Mouse (Mus musculus) neural tube, embryonic 11.5 days (tissue): ENCODE data around the gene Duxbl2. TPM values are rescaled to one million over a fixed set of nuclear protein-coding genes. Genes with fewer than 3 reads are reported as not detected.
"Not testable (repeated sequence)": the region's sequence is repeated elsewhere in the genome, so short reads cannot be mapped to it uniquely, and the experiment has no call there.

ENCODE experiments used
- ATAC-seq: fragments of 200-750 bp; cut with Nextera tagmentation; 2 replicates; pipeline ENCODE4 v1.8.0; 2017; ENCODE audit warnings: moderate number of reproducible peaks, mild to moderate bottlenecking, moderate TSS enrichment, moderate library complexity; ENCODE audit not compliant: insufficient read depth, low FRiP score, low TSS enrichment
- DNase-seq: peaks from one replicate; pipeline ENCODE4 v3.0.0-alpha.2; 2015; ENCODE audit warnings: low spot score
- H3K27ac ChIP-seq: fragments of 300-500 bp; sonication (generic); 2 replicates; pipeline ENCODE4 v1.5.1; 2014; ENCODE audit warnings: low read depth, mild to moderate bottlenecking, low read length
- H3K27me3 ChIP-seq: fragments of 300-500 bp; sonication (generic); 2 replicates; pipeline ENCODE4 v1.6.1; 2014; ENCODE audit warnings: mild to moderate bottlenecking, low read length, mixed read lengths; ENCODE audit not compliant: control insufficient read depth, insufficient read depth
- H3K36me3 ChIP-seq: fragments of 300-500 bp; sonication (generic); 2 replicates; pipeline ENCODE4 v1.6.1; 2014; ENCODE audit warnings: mild to moderate bottlenecking, low read length, moderate library complexity, mixed read lengths; ENCODE audit not compliant: control insufficient read depth, insufficient read depth
- H3K4me1 ChIP-seq: fragments of 300-500 bp; sonication (generic); 2 replicates; pipeline ENCODE4 v1.6.1; 2014; ENCODE audit warnings: low read length, mixed read lengths; ENCODE audit not compliant: control insufficient read depth, insufficient read depth
- H3K4me2 ChIP-seq: fragments of 300-500 bp; sonication (generic); 2 replicates; pipeline ENCODE4 v1.6.1; 2014; ENCODE audit warnings: low read depth, mild to moderate bottlenecking, moderate library complexity
- H3K4me3 ChIP-seq: fragments of 300-500 bp; sonication (generic); 2 replicates; pipeline ENCODE4 v1.5.1; 2014; ENCODE audit warnings: low read depth, low read length
- H3K9ac ChIP-seq: fragments of 300-500 bp; sonication (generic); 2 replicates; pipeline ENCODE4 v1.6.1; 2014; ENCODE audit warnings: mild to moderate bottlenecking, low read length
- H3K9me3 ChIP-seq: fragments of 300-500 bp; sonication (generic); 2 replicates; pipeline ENCODE4 v1.6.1; 2016; ENCODE audit warnings: low read length; ENCODE audit not compliant: control insufficient read depth
- WGBS: fragments of 180-500 bp; shearing (Covaris S2); extraction: QIAGEN DNeasy Blood & Tissue Kit; methylation state at CpG from one replicate; pipeline ENCODE4 v1.1.7; 2014; 5-methylcytosine and 5-hydroxymethylcytosine counted together
- polyA plus RNA-seq: library from polyadenylated mRNA; unstranded; fragments of >200 nt; fragmentation: Nextera tagmentation; extraction: Ambion mirVana; gene quantifications from 2 replicates; pipeline ENCODE4 v1.2.1, GENCODE M21; 2014

Duxbl2 gene
- 5.3 TPM in 1 of 2 replicates, not detected in the other for polyA plus RNA-seq

- H3K27me3 ChIP-seq, H3K27ac ChIP-seq, H3K36me3 ChIP-seq, H3K9ac ChIP-seq, DNase-seq, H3K9me3 ChIP-seq, H3K4me3 ChIP-seq, H3K4me1 ChIP-seq, H3K4me2 ChIP-seq: not testable (repeated sequence)
- WGBS: no CpG with 5 or more reads among the region's 7 CpGs
- peak; percentile 48 for ATAC-seq
Observed at GRCm38 (mm10) chr14:26118150-26118549, at the start of gene Duxbl2. Gene Duxbl2 (plus strand): TSS chr14:26118349.

- H3K27me3 ChIP-seq, H3K4me3 ChIP-seq, H3K27ac ChIP-seq, H3K4me1 ChIP-seq, DNase-seq, H3K9ac ChIP-seq, ATAC-seq, H3K36me3 ChIP-seq, H3K9me3 ChIP-seq, H3K4me2 ChIP-seq: not testable (repeated sequence)
- no CpG with 5 or more reads among the region's 5 CpGs for WGBS
Observed at GRCm38 (mm10) chr14:26076620-26077390, 41.3 kb upstream of the Duxbl2 start.

GRCm38 (mm10) chr14:26081216-26081615, 36.9 kb upstream of the Duxbl2 start, which contains the start of gene Cphx2:
Gene Cphx2 (plus strand): TSS chr14:26081516.
- not testable (repeated sequence) for H3K27ac ChIP-seq, DNase-seq, H3K27me3 ChIP-seq, H3K36me3 ChIP-seq, H3K9me3 ChIP-seq, H3K4me1 ChIP-seq, ATAC-seq, H3K4me3 ChIP-seq, H3K9ac ChIP-seq, H3K4me2 ChIP-seq
- WGBS: no CpG with 5 or more reads among the region's 6 CpGs

- no CpG with 5 or more reads among the region's 1 CpGs for WGBS
- not testable (repeated sequence) for DNase-seq, H3K4me2 ChIP-seq, H3K36me3 ChIP-seq, H3K4me3 ChIP-seq, H3K9ac ChIP-seq, H3K27me3 ChIP-seq, H3K27ac ChIP-seq, H3K9me3 ChIP-seq, ATAC-seq, H3K4me1 ChIP-seq
Observed at GRCm38 (mm10) chr14:26081997-26082396, 36.2 kb upstream of the Duxbl2 start, which contains the start of gene Cphx3. Gene Cphx3 (plus strand): TSS chr14:26082297.

- WGBS: no CpG with 5 or more reads among the region's 3 CpGs
- H3K27me3 ChIP-seq, H3K9ac ChIP-seq, H3K27ac ChIP-seq, H3K4me1 ChIP-seq, ATAC-seq, H3K9me3 ChIP-seq, H3K4me2 ChIP-seq, H3K4me3 ChIP-seq, DNase-seq, H3K36me3 ChIP-seq: not testable (repeated sequence)
Observed at GRCm38 (mm10) chr14:26097622-26098021, 20.5 kb upstream of the Duxbl2 start.

- H3K4me2 ChIP-seq, DNase-seq, H3K4me3 ChIP-seq, H3K27me3 ChIP-seq, H3K36me3 ChIP-seq, H3K9ac ChIP-seq, H3K9me3 ChIP-seq, H3K4me1 ChIP-seq, H3K27ac ChIP-seq: not testable (repeated sequence)
- no CpG with 5 or more reads among the region's 18 CpGs for WGBS
- peak; percentile 88 for ATAC-seq
Observed at GRCm38 (mm10) chr14:26118550-26119000, 426 bp downstream of the Duxbl2 start.

- H3K9ac ChIP-seq, H3K36me3 ChIP-seq, H3K27me3 ChIP-seq, H3K4me2 ChIP-seq, ATAC-seq, H3K27ac ChIP-seq, H3K9me3 ChIP-seq, H3K4me3 ChIP-seq, H3K4me1 ChIP-seq, DNase-seq: not testable (repeated sequence)
- no CpG with 5 or more reads among the region's 7 CpGs for WGBS
Observed at GRCm38 (mm10) chr14:26119095-26119494, 946 bp downstream of the Duxbl2 start.

GRCm38 (mm10) chr14:26147095-26147494, 28.9 kb downstream of the Duxbl2 start:
- H3K9ac ChIP-seq, H3K36me3 ChIP-seq, H3K27me3 ChIP-seq, H3K4me2 ChIP-seq, ATAC-seq, H3K4me3 ChIP-seq, DNase-seq, H3K9me3 ChIP-seq, H3K27ac ChIP-seq, H3K4me1 ChIP-seq: not testable (repeated sequence)
- no CpG with 5 or more reads among the region's 2 CpGs for WGBS

- H3K4me1 ChIP-seq, H3K27me3 ChIP-seq, H3K4me3 ChIP-seq, DNase-seq, H3K27ac ChIP-seq, H3K9ac ChIP-seq, H3K9me3 ChIP-seq, H3K36me3 ChIP-seq, ATAC-seq, H3K4me2 ChIP-seq: not testable (repeated sequence)
- no CpG with 5 or more reads among the region's 7 CpGs for WGBS
Observed at GRCm38 (mm10) chr14:26156032-26156431, 37.9 kb downstream of the Duxbl2 start.
